Mouse (Mus musculus): ENCODE results near the gene Hspb6.

The Hspb6 gene

DNA sequence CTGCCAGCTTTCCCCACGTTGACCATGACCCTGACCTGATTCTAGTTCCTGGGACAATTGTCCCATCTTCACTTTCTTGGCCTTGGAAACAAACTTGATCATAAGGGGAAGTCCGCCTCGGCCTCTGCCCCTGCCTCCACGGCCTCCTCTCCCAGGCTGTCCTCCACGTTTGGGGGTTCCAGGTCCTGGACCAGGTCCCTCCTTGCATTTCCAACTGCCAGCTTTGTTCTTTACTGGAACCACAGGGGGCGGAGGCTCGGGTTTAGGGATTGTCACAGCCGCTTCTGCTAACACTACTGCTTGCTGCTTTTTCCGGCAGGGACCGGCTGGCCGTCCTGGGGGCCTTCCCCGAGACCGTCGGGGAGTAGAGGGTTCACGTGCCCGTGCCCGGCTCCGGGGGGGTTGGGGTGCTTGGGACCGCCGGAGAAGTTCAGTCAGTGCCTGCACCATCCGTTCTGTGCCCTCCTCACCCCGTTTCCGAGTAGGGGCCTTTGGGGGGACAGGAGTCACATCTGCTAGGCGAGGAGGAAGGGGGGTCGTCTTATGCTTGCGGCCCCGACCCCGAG, 34.6 kb downstream of the Hspb6 start:
- DNase-seq (ENCODE audit: low spot score): no peak

DNA sequence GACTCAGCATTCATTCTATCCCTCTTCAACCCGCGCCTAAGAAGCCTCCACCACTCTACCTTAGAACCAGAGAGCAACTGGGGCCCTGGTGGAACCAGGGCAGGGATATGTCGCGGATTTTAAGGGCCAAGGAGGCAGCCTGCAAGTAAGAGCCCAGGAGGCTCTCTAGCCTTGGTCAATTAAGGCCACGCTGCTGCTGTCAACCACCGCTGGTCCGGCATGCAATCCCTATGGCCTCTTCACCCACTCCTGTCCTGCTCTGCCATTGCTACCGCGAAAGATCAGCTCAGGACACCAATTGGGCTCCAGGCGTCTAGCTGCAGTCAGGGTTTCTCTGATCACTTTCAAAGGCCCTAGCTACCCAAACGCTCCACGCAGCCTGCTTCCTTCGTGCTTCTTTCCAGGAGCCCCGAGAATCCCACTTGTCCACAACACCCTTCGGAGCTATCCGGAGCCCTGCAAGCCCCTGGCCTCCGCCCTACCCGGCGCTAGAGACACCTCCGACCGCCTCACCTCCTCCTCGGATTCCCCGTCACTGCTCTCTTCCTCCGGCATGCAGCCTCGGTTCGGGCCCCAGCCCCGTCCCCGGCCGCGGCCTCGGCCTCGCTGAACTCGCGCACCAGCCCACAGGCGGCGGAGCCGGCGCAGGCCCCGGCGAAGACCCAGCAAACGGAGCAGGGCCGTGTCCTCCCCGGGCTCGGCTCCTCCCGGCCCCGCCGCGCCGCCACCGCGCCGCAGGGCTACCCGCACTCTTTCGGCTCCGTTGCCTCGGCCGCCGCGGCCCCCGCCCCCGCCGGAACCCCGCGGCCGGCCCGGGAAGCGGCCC, 36.1 kb downstream of the Hspb6 start:
- DNase-seq (ENCODE audit: low spot score): peak; percentile 43

GRCm38 (mm10) chr7:30588676-30589434, 36.9 kb downstream of the Hspb6 start, which contains the start of gene Kmt2b:
Kmt2b (minus strand) TSS chr7:30588726.
- DNase-seq (ENCODE audit: low spot score): peak; percentile 97

- peak; percentile 96 for DNase-seq (ENCODE audit: low spot score)
Measured at GRCm38 (mm10) chr7:30589435-30590301, 37.7 kb downstream of the Hspb6 start.

- no peak for DNase-seq (ENCODE audit: low spot score)
Measured at GRCm38 (mm10) chr7:30590927-30591604, 39.1 kb downstream of the Hspb6 start.

- DNase-seq (ENCODE audit: low spot score): peak; percentile 41
Measured at GRCm38 (mm10) chr7:30591605-30591951, 39.6 kb downstream of the Hspb6 start.

- DNase-seq (ENCODE audit: low spot score): no peak
Measured at GRCm38 (mm10) chr7:30592772-30593423, 40.9 kb downstream of the Hspb6 start.

DNA sequence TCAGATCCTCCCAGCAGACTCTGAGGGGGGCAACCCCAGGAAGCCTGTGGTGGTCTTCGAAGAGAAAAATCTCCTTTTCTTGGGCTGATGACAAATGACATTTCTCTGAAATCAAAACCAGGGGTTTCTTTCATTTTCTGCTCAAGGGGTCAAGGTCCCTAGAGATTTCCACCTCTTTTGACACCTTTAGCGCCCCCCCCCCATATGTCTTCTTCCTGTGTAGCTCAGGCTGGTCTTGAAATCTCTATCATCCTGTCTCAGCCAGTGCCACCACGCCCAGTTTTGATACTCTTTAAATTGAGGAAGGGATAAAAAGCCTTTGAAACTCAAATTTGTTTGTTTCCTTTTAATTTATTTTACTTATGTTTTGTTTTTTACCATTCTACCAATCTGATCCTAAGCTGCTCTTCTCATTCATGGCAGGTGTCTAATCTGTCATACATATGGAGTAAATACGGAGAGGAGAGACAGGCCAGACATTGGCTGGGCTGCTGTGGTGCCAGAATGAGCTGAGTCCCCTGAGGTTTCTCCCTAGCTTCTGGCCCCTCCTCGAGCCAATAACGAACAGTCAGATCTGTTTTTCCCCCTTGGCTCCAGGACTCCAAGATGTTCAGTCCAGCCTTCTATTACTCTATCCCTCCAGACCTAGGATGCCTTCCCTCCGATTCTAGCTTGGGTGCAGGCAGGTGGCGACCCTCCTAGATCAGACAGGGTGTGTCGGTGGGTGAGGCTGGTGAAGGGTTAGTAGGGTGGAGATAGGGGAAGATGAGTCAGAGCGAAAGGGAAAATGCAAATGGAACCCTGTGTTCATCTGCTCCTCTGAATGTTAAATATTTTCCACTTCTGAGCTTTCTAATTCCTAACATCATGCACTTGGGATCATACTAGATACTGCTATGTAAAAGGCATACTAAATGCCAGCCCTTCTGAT, 41.9 kb downstream of the Hspb6 start:
- no peak for DNase-seq (ENCODE audit: low spot score)

DNA sequence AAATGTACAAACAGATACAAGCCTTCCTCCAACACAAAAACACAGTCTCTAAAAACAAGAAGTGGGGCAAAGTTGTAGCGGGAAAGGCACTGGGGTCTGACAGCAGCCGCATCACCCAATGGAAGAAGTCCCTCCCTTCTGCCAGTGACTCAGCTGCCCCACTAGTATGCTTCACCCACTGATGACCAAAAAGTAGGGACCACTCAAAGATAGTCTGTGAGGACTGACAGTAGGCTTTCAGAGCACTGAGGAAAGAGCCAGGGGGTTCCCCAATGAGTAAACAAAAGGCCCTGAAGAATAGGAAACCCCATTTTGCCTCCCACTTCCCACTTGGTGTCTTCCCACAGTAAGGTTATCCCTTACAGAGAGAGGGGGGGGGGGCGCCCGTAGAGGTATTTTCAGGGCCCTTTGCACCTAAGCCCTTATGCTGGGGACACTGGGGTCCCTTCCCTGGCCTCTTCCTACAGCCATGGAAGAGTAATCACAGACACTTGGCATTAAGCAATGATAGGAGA, 42.6 kb downstream of the Hspb6 start:
- no peak for DNase-seq (ENCODE audit: low spot score)

DNA sequence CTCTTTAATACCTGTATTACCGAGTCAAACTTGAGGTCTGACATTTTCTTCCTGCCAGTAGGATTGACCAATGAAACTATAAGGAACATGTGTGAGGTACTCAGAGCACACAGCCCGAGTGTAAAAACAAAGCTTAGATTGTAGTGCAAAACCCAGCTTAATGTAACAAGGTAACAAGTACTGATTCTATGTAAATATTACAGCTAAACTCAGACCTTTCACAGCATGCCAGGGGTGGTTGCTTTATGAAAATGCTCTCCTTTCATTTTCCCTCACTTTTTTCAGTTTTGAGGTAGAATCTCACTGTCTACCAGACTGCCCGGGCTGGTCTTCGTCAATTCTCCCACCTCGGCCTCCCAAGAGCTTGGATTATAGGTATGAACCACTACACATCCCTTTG, 44.1 kb downstream of the Hspb6 start:
- DNase-seq (ENCODE audit: low spot score): no peak

DNA sequence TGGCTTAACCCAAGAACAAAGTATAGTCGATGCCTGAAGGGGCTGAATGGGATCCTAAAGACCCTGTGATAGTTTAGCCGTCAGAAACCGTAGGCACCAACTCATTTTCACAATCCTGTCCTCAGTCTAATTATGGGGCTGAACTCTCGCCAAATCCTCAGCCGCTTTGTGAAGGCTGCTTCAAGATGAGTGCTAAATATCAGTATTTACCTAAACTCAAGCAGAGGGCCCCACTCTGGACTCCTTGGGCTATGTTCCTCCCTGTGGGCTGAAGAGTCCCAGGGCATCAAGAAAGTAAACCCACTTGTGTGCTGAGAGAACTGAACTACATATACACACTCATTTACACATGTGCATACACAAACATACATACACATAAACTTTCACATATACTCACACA, 44.8 kb downstream of the Hspb6 start:
- DNase-seq (ENCODE audit: low spot score): no peak

DNA sequence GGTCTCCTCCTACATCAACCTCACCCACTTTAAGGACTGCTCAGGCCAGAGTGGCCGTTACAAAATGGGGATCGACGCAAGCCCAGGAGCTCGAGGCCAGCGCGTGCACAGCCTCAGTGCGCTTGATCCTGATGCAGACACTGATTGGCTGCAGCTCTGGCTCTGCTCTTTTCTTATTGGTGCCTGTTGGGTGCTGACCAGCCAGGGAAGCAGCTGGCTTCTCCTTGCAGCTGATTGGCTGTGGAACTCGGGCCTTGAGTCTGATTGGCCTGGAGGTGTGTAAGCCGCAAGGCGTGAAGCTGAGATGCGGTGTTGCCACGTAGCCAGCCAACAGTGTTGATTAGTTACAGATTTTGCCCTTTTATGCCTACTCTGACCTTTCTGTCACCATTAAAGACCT, 46.8 kb downstream of the Hspb6 start, which contains the start of gene Zbtb32:
Gene Zbtb32, minus strand, starts transcription at position 124 of the 400 bp plus-strand sequence.
- DNase-seq (ENCODE audit: low spot score): no peak

- DNase-seq (ENCODE audit: low spot score): peak; percentile 87
Measured at GRCm38 (mm10) chr7:30599933-30600353, 48.0 kb downstream of the Hspb6 start.

- DNase-seq (ENCODE audit: low spot score): no peak
Measured at GRCm38 (mm10) chr7:30600651-30601050, 48.7 kb downstream of the Hspb6 start.

GRCm38 (mm10) chr7:30602583-30602982, 50.6 kb downstream of the Hspb6 start:
- DNase-seq (ENCODE audit: low spot score): no peak

GRCm38 (mm10) chr7:30604424-30604823, 52.4 kb downstream of the Hspb6 start:
- DNase-seq (ENCODE audit: low spot score): no peak

- no peak for DNase-seq (ENCODE audit: low spot score)
Measured at GRCm38 (mm10) chr7:30604944-30605343, 53.0 kb downstream of the Hspb6 start.

Measured in retina, embryonic 14.5 days (tissue).